Mouse (Mus musculus): ENCODE measurements around the gene Zfp128. TPM values are rescaled to one million over a fixed set of nuclear protein-coding genes. Genes with fewer than 3 reads are reported as not detected.

Gene Zfp128
- polyA plus RNA-seq, 1 experiment from 2014 or later = 3.3 TPM

GRCm38 (mm10) chr7:12886563-12887266 lies 5.7 kb downstream of the Zfp128 start:
- no peak overlapping the region for H3K4me2 ChIP-seq (ENCODE audit: low read length)

GRCm38 (mm10) chr7:12887585-12887984 lies 6.6 kb downstream of the Zfp128 start:
- Histone ChIP-seq H3K9me3 (replicated peaks; ENCODE audit: low read length) (no peaks in the 10 kb centered on the region), H3K4me2 (ENCODE audit: low read length) (no peak overlapping the region), H3K27ac (no peak overlapping the region), H3K4me1 (replicated peaks; ENCODE audit: insufficient read depth, low read length) (no peaks in the 10 kb centered on the region), H3K36me3 (ENCODE audit: insufficient read depth, low read length) (peaks cover 51% of the 10 kb centered on the region), H3K4me3 (replicated peaks; ENCODE audit: low read depth, low read length) (no peak overlapping the region), H3K9ac (ENCODE audit: low read depth, low read length) (no peak overlapping the region), H3K27me3 (ENCODE audit: insufficient read depth, low read length) (no peaks in the 10 kb centered on the region)
- no peak for ATAC-seq (replicated peaks; ENCODE audit: low FRiP score, low read depth)
- DNase-seq (ENCODE audit: low spot score) = no peak
- 95% methylated on average over 5 of the region's 5 CpGs for WGBS
- no peak for TF ChIP-seq CTCF (IDR thresholded peaks at IDR 0.05; ENCODE audit: low read depth)

More at GRCm38 (mm10) chr7:12886563-12887266, 5.7 kb downstream of the Zfp128 start:
- Histone ChIP-seq H3K27ac (no peak overlapping the region), H3K4me3 (replicated peaks; ENCODE audit: low read depth, low read length) (no peak overlapping the region), H3K36me3 (ENCODE audit: insufficient read depth, low read length) (peaks cover 51% of the 10 kb centered on the region), H3K9me3 (replicated peaks; ENCODE audit: low read length) (no peaks in the 10 kb centered on the region), H3K4me1 (replicated peaks; ENCODE audit: insufficient read depth, low read length) (peaks cover 2% of the 10 kb centered on the region), H3K27me3 (ENCODE audit: insufficient read depth, low read length) (no peaks in the 10 kb centered on the region), H3K9ac (ENCODE audit: low read depth, low read length) (no peak overlapping the region)
- no peak for TF ChIP-seq CTCF (IDR thresholded peaks at IDR 0.05; ENCODE audit: low read depth)
- DNase-seq (ENCODE audit: low spot score) (no peak), ATAC-seq (replicated peaks; ENCODE audit: low FRiP score, low read depth) (no peak)
- 91% methylated on average over 12 of the region's 12 CpGs for WGBS

- no peak overlapping the region for H3K9ac ChIP-seq (ENCODE audit: low read depth, low read length)
- no peak for TF ChIP-seq CTCF (IDR thresholded peaks at IDR 0.05; ENCODE audit: low read depth)
- no peaks in the 10 kb centered on the region for H3K9me3 ChIP-seq (replicated peaks; ENCODE audit: low read length)
- H3K4me1 ChIP-seq (replicated peaks; ENCODE audit: insufficient read depth, low read length) = no peaks in the 10 kb centered on the region
- no peak overlapping the region for H3K4me3 ChIP-seq (replicated peaks; ENCODE audit: low read depth, low read length)
- no peak for ATAC-seq (replicated peaks; ENCODE audit: low FRiP score, low read depth)
- DNase-seq (ENCODE audit: low spot score) = no peak
- H3K4me2 ChIP-seq (ENCODE audit: low read length) = no peak overlapping the region
- no peaks in the 10 kb centered on the region for H3K27me3 ChIP-seq (ENCODE audit: insufficient read depth, low read length)
- H3K27ac ChIP-seq = no peak overlapping the region
- 92% methylated on average over 14 of the region's 14 CpGs for WGBS
- peaks cover 39% of the 10 kb centered on the region for H3K36me3 ChIP-seq (ENCODE audit: insufficient read depth, low read length)
These were observed 10.0 kb downstream of the Zfp128 start for GRCm38 (mm10) chr7:12890928-12891327.

DNA sequence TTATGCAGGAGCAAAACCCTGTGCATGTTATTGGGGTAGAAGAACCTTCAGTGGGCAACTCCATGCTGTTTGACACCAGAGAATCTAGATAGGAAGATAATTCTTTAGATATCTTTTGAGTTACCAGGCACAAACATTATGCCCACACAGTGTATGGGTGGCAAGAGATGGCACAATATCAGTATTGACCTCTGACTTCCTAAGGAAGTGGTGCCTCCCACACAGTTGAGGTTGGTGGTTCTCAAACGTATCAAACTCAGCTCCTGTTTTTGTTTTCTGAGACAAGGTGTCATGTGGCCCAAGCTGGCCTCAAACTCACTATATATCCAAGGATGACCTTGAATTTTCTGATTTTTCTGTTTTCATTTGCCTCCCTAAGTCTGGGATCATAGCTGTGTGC lies 10.4 kb downstream of the Zfp128 start:
- H3K9ac ChIP-seq (ENCODE audit: low read depth, low read length) = no peak overlapping the region
- H3K9me3 ChIP-seq (replicated peaks; ENCODE audit: low read length) = no peaks in the 10 kb centered on the region
- H3K4me1 ChIP-seq (replicated peaks; ENCODE audit: insufficient read depth, low read length) = no peaks in the 10 kb centered on the region
- no peak overlapping the region for H3K4me2 ChIP-seq (ENCODE audit: low read length)
- H3K36me3 ChIP-seq (ENCODE audit: insufficient read depth, low read length) = peaks cover 35% of the 10 kb centered on the region
- ATAC-seq (replicated peaks; ENCODE audit: low FRiP score, low read depth) (no peak), DNase-seq (ENCODE audit: low spot score) (no peak)
- H3K4me3 ChIP-seq (replicated peaks; ENCODE audit: low read depth, low read length) = no peak overlapping the region
- 53% methylated on average over 1 of the region's 1 CpGs for WGBS
- no peak for TF ChIP-seq CTCF (IDR thresholded peaks at IDR 0.05; ENCODE audit: low read depth)
- no peaks in the 10 kb centered on the region for H3K27me3 ChIP-seq (ENCODE audit: insufficient read depth, low read length)
- H3K27ac ChIP-seq = no peak overlapping the region

GRCm38 (mm10) chr7:12897655-12898410 lies 16.9 kb downstream of the Zfp128 start, which contains the start of gene Zscan22:
TSS of gene Zscan22 (plus strand) at chr7:12897815.
- TF ChIP-seq CTCF (IDR thresholded peaks at IDR 0.05; ENCODE audit: low read depth) = no peak
- H3K36me3 ChIP-seq (ENCODE audit: insufficient read depth, low read length) = no peaks in the 10 kb centered on the region
- ATAC-seq (replicated peaks; ENCODE audit: low FRiP score, low read depth) (peak; percentile 99), DNase-seq (ENCODE audit: low spot score) (peak; percentile 96)
- no peaks in the 10 kb centered on the region for H3K27me3 ChIP-seq (ENCODE audit: insufficient read depth, low read length)
- H3K9me3 ChIP-seq (replicated peaks; ENCODE audit: low read length) = no peaks in the 10 kb centered on the region
- no peak within 1 kb of the TSS for H3K27ac ChIP-seq
- H3K4me2 ChIP-seq (ENCODE audit: low read length) = peak within 1 kb of the TSS; percentile 54
- H3K4me1 ChIP-seq (replicated peaks; ENCODE audit: insufficient read depth, low read length) = no peaks in the 10 kb centered on the region
- peak within 1 kb of the TSS; percentile 63 for H3K9ac ChIP-seq (ENCODE audit: low read depth, low read length)
- WGBS = 6% methylated on average over 36 of the region's 36 CpGs
- peak within 1 kb of the TSS; percentile 52 for H3K4me3 ChIP-seq (replicated peaks; ENCODE audit: low read depth, low read length)

DNA sequence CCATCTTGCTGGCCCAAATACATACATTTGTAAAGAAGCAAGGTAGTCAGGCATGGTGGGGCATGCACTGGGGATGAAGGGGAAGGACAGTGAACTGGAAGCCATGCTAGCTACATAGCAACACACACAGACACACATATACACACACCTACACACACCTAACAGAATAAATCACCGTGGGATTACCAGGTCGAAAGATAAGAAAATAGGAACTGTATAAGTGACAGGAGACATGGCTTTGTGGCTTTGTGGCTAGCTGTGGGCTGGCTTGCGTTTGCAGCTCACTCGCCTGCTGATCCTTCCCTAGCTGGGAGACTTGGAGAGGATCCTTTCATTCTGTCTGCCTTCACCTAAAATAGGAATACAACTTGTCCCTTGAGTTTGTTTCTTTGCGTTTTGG lies 20.5 kb downstream of the Zfp128 start:
- no peak for DNase-seq (ENCODE audit: low spot score)
- peaks cover 8% of the 10 kb centered on the region; the same call in 1 of the 2 replicates for H3K36me3 ChIP-seq (ENCODE audit: insufficient read depth, low read length)
- 91% methylated on average over 5 of the region's 5 CpGs for WGBS
- no peak overlapping the region for H3K9ac ChIP-seq (ENCODE audit: low read depth, low read length)
- H3K27me3 ChIP-seq (ENCODE audit: insufficient read depth, low read length) = no peaks in the 10 kb centered on the region
- no peak overlapping the region for H3K4me3 ChIP-seq (replicated peaks; ENCODE audit: low read depth, low read length)
- ATAC-seq (replicated peaks; ENCODE audit: low FRiP score, low read depth) = no peak
- H3K27ac ChIP-seq = no peak overlapping the region
- H3K4me2 ChIP-seq (ENCODE audit: low read length) = no peak overlapping the region
- no peak for TF ChIP-seq CTCF (IDR thresholded peaks at IDR 0.05; ENCODE audit: low read depth)
- no peaks in the 10 kb centered on the region for H3K9me3 ChIP-seq (replicated peaks; ENCODE audit: low read length)
- no peaks in the 10 kb centered on the region for H3K4me1 ChIP-seq (replicated peaks; ENCODE audit: insufficient read depth, low read length)
